Mouse (Mus musculus) MEL (cell line): ENCODE data around the gene Cd44. TPM values are rescaled to one million over a fixed set of nuclear protein-coding genes. Genes with fewer than 3 reads are reported as not detected.

Experiments used
- DNase-seq: peaks from one replicate; pipeline ENCODE4 v3.0.0; 2011; ENCODE audit warnings: low read depth, low spot score
- H3K27ac ChIP-seq: 2 replicates; pipeline ENCODE4 v1.5.1; 2012; ENCODE audit warnings: low read depth, mild to moderate bottlenecking, control low read depth, low read length, moderate library complexity; ENCODE audit not compliant: control insufficient read depth
- H3K27me3 ChIP-seq, 2 experiments: fragments of 150-350 bp in 1 of 2; sonication (generic) in 1 of 2; 2 replicates each; pipeline ENCODE4 v1.6.1; 2012; ENCODE audit warnings: low read length in 2 of 2, mild to moderate bottlenecking in 2 of 2, improper control_type of control experiment in 1 of 2, moderate library complexity in 1 of 2; ENCODE audit not compliant: insufficient read depth in 2 of 2, control insufficient read depth in 1 of 2
- H3K36me3 ChIP-seq, 2 experiments: 2 replicates each; pipeline ENCODE4 v1.6.1; 2012 to 2014; ENCODE audit warnings: low read length in 2 of 2, improper control_type of control experiment in 1 of 2, inconsistent platforms in 1 of 2, mild to moderate bottlenecking in 1 of 2; ENCODE audit not compliant: insufficient read depth in 2 of 2, control insufficient read depth in 1 of 2
- H3K4me1 ChIP-seq, 2 experiments: fragments of 150-350 bp in 1 of 2; sonication (generic) in 1 of 2; 2 replicates each; pipeline ENCODE4 v1.6.1; 2012; ENCODE audit warnings: low read length in 2 of 2, improper control_type of control experiment in 1 of 2, mild to moderate bottlenecking in 1 of 2; ENCODE audit not compliant: insufficient read depth in 2 of 2, control insufficient read depth in 1 of 2
- H3K4me3 ChIP-seq, 2 experiments: fragments of 150-350 bp in 1 of 2; sonication (generic) in 1 of 2; 2 replicates each; pipeline ENCODE4 v1.5.1; 2012; ENCODE audit warnings: low read depth in 2 of 2, low read length in 2 of 2, mild to moderate bottlenecking in 2 of 2, moderate library complexity in 2 of 2, control low read depth in 1 of 2, improper control_type of control experiment in 1 of 2; ENCODE audit not compliant: control insufficient read depth in 1 of 2, insufficient read depth in 1 of 2
- H3K79me2 ChIP-seq: 2 replicates; pipeline ENCODE4 v1.6.1; 2012; ENCODE audit warnings: mild to moderate bottlenecking, low read length, moderate library complexity; ENCODE audit not compliant: control insufficient read depth, poor library complexity, insufficient read depth
- H3K9ac ChIP-seq: 2 replicates; pipeline ENCODE4 v1.6.1; 2012; ENCODE audit warnings: low read depth, mild to moderate bottlenecking, control low read depth, low read length, moderate library complexity; ENCODE audit not compliant: control insufficient read depth, poor library complexity, severe bottlenecking
- H3K9me3 ChIP-seq: fragments of 150-350 bp; sonication (generic); replicated peaks from 2 replicates; pipeline ENCODE4 v1.6.1; 2012; ENCODE audit warnings: mild to moderate bottlenecking, low read length, improper control_type of control experiment, moderate library complexity; ENCODE audit not compliant: insufficient read depth
- CHD2 ChIP-seq: IDR thresholded peaks from 2 replicates; pipeline ENCODE4 v1.6.1; 2011; ENCODE audit warnings: low read length, improper control_type of control experiment
- CTCF ChIP-seq, 3 experiments: IDR thresholded peaks in 2 of 3; conservative IDR thresholded peaks in 1 of 3; 2 replicates each; pipeline ENCODE4 v1.5.1; 2011 to 2012; ENCODE audit warnings: low read length in 3 of 3, low read depth in 2 of 3, mild to moderate bottlenecking in 2 of 3, improper control_type of control experiment in 1 of 3, inconsistent platforms in 1 of 3, mixed read lengths in 1 of 3, moderate library complexity in 1 of 3; ENCODE audit not compliant: control insufficient read depth in 1 of 3, insufficient read depth in 1 of 3, poor library complexity in 1 of 3, severe bottlenecking in 1 of 3
- EP300 ChIP-seq, 2 experiments: IDR thresholded peaks; 2 replicates each; pipeline ENCODE4 v1.6.1; 2011; ENCODE audit warnings: improper control_type of control experiment in 2 of 2, low read length in 2 of 2, low read depth in 1 of 2, mild to moderate bottlenecking in 1 of 2
- GABPA ChIP-seq: IDR thresholded peaks from 2 replicates; pipeline ENCODE4 v1.6.1; 2012; ENCODE audit warnings: low read depth, mild to moderate bottlenecking, inconsistent platforms, low read length, improper control_type of control experiment, moderate library complexity
- JUND ChIP-seq: IDR thresholded peaks from 2 replicates; pipeline ENCODE4 v1.6.1; 2011; ENCODE audit warnings: low read depth, mild to moderate bottlenecking, improper control_type of control experiment, low read length
- MAX ChIP-seq: IDR thresholded peaks from 2 replicates; pipeline ENCODE4 v1.6.1; 2011; ENCODE audit warnings: low read length, improper control_type of control experiment
- MAZ ChIP-seq: IDR thresholded peaks from 2 replicates; pipeline ENCODE4 v1.6.1; 2012; ENCODE audit warnings: low read depth, mild to moderate bottlenecking, inconsistent platforms, low read length, improper control_type of control experiment
- MXI1 ChIP-seq: IDR thresholded peaks from 2 replicates; pipeline ENCODE4 v1.6.1; 2011; ENCODE audit warnings: mild to moderate bottlenecking, low read depth, low read length, improper control_type of control experiment
- MYB ChIP-seq: IDR thresholded peaks from 2 replicates; pipeline ENCODE4 v1.6.1; 2011; ENCODE audit warnings: mild to moderate bottlenecking, low read depth, low read length, improper control_type of control experiment
- NELFE ChIP-seq: IDR thresholded peaks from 2 replicates; pipeline ENCODE4 v1.6.1; 2011; ENCODE audit warnings: low read depth, low read length, improper control_type of control experiment
- NRF1 ChIP-seq: IDR thresholded peaks from 2 replicates; pipeline ENCODE4 v1.6.1; 2014; ENCODE audit warnings: low read depth, mild to moderate bottlenecking, inconsistent platforms, low read length, improper control_type of control experiment, moderate library complexity; ENCODE audit not compliant: poor library complexity, insufficient read depth, severe bottlenecking
- POLR2AphosphoS5 ChIP-seq: IDR thresholded peaks from 2 replicates; pipeline ENCODE4 v1.6.1; 2012; ENCODE audit warnings: low read depth, borderline replicate concordance, mild to moderate bottlenecking, inconsistent platforms, low read length, moderate library complexity, mixed read lengths
- SIN3A ChIP-seq: IDR thresholded peaks from 2 replicates; pipeline ENCODE4 v1.6.1; 2012; ENCODE audit warnings: low read length, improper control_type of control experiment, inconsistent platforms
- SMC3 ChIP-seq: IDR thresholded peaks from 2 replicates; pipeline ENCODE4 v1.6.1; 2011; ENCODE audit warnings: low read depth, low read length, improper control_type of control experiment
- TAL1 ChIP-seq: IDR thresholded peaks from 2 replicates; pipeline ENCODE4 v1.6.1; 2012; ENCODE audit warnings: mild to moderate bottlenecking, inconsistent platforms, low read length, moderate library complexity, mixed read lengths
- TCF12 ChIP-seq: IDR thresholded peaks from 2 replicates; pipeline ENCODE4 v1.6.1; 2014; ENCODE audit warnings: low read depth, mild to moderate bottlenecking, inconsistent platforms, low read length, improper control_type of control experiment, moderate library complexity
- UBTF ChIP-seq: IDR thresholded peaks from 2 replicates; pipeline ENCODE4 v1.6.1; 2012; ENCODE audit warnings: low read depth, mild to moderate bottlenecking, inconsistent platforms, low read length, improper control_type of control experiment, moderate library complexity, borderline replicate concordance; ENCODE audit not compliant: insufficient read depth
- USF2 ChIP-seq, 2 experiments: IDR thresholded peaks; 2 replicates each; pipeline ENCODE4 v1.6.1; 2011 to 2012; ENCODE audit warnings: improper control_type of control experiment in 2 of 2, low read length in 2 of 2, borderline replicate concordance in 1 of 2, inconsistent platforms in 1 of 2, low read depth in 1 of 2, mild to moderate bottlenecking in 1 of 2; ENCODE audit not compliant: insufficient read depth in 1 of 2
- ZC3H11A ChIP-seq: IDR thresholded peaks from 2 replicates; pipeline ENCODE4 v1.6.1; 2012; ENCODE audit warnings: low read depth, mild to moderate bottlenecking, inconsistent platforms, low read length, improper control_type of control experiment
- ZKSCAN1 ChIP-seq: IDR thresholded peaks from 2 replicates; pipeline ENCODE4 v1.6.1; 2012; ENCODE audit warnings: low read depth, mild to moderate bottlenecking, inconsistent platforms, low read length, improper control_type of control experiment, moderate library complexity
- ZMIZ1 ChIP-seq: IDR thresholded peaks from 2 replicates; pipeline ENCODE4 v1.6.1; 2012; ENCODE audit warnings: low read depth, mild to moderate bottlenecking, inconsistent platforms, low read length, improper control_type of control experiment, moderate library complexity
- ZNF384 ChIP-seq: IDR thresholded peaks from 2 replicates; pipeline ENCODE4 v1.6.1; 2012; ENCODE audit warnings: low read depth, mild to moderate bottlenecking, inconsistent platforms, low read length, improper control_type of control experiment
- polyA plus RNA-seq, 2 experiments: library from polyadenylated mRNA; stranded (reverse) in 1 of 2; unstranded in 1 of 2; fragments of >175 nt in 1 of 2; fragments of >200 nt in 1 of 2; gene quantifications; 2 replicates each; pipeline versions ENCODE4 v1.2.1 to v1.2.4; 2012; ENCODE audit warnings: low replicate concordance in 2 of 2, low read depth in 1 of 2; ENCODE audit not compliant: insufficient read length in 2 of 2, insufficient read depth in 1 of 2, missing spikeins in 1 of 2
- total RNA-seq: library from RNA; depleted of rRNA; stranded (reverse); fragments of 300-350 nt; gene quantifications from 2 replicates; pipeline ENCODE4 v1.2.3, GENCODE M21; 2012

Cd44 gene
- total and polyA plus RNA-seq, 3 experiments = 43.8 to 226 (median 53.9) TPM

GRCm38 (mm10) chr2:102928211-102928610, 26.7 kb upstream of the Cd44 start:
- Histone ChIP-seq H3K9me3 (no peaks in the 10 kb centered on the region), H3K4me1 (peaks cover 0 to 4% of the 10 kb centered on the region in 2 experiments; a peak in 1 of 4 replicates), H3K9ac (no peak overlapping the region), H3K4me3 (no peak overlapping the region), H3K27ac (no peak overlapping the region), H3K79me2 (no peaks in the 10 kb centered on the region)
- DNase-seq = no peak
- TF ChIP-seq MAX (no peak), ZNF384 (no peak), ZKSCAN1 (no peak), NRF1 (no peak), EP300 (IDR thresholded peaks at IDR 0.05; ENCODE audit: low read depth in 1 of 2, low read length in 2 of 2) (no peak), JUND (no peak), UBTF (no peak), CHD2 (no peak), SMC3 (no peak), USF2 (IDR thresholded peaks at IDR 0.05; ENCODE audit: borderline replicate concordance in 1 of 2, insufficient read depth in 1 of 2, low read depth in 1 of 2, low read length in 2 of 2) (no peak), SIN3A (no peak)
- TF ChIP-seq, all 39 proteins: peak for 0
- Histone ChIP-seq H3K27me3 (no peaks in the 10 kb centered on the region; a peak in 3 of 4 replicates), H3K36me3 (peaks cover 0 to 2% of the 10 kb centered on the region in 2 experiments; a peak in 1 of 4 replicates)

GRCm38 (mm10) chr2:102924480-102924879, 23.0 kb upstream of the Cd44 start:
- Histone ChIP-seq H3K36me3 (peaks cover 0 to 2% of the 10 kb centered on the region in 2 experiments; a peak in 1 of 4 replicates), H3K27me3 (no peaks in the 10 kb centered on the region; a peak in 1 of 4 replicates), H3K4me1 (no peaks in the 10 kb centered on the region), H3K27ac (no peak overlapping the region), H3K4me3 (no peak overlapping the region), H3K9me3 (no peaks in the 10 kb centered on the region), H3K79me2 (no peaks in the 10 kb centered on the region), H3K9ac (no peak overlapping the region)
- TF ChIP-seq ZMIZ1 (no peak), NRF1 (no peak), TCF12 (no peak), NELFE (no peak), GABPA (no peak), POLR2AphosphoS5 (no peak), MAZ (no peak), EP300 (IDR thresholded peaks at IDR 0.05; ENCODE audit: low read depth in 1 of 2, low read length in 2 of 2) (no peak), MYB (no peak), MXI1 (no peak), JUND (no peak), MAX (no peak), SIN3A (no peak), TAL1 (no peak), USF2 (IDR thresholded peaks at IDR 0.05; ENCODE audit: borderline replicate concordance in 1 of 2, insufficient read depth in 1 of 2, low read depth in 1 of 2, low read length in 2 of 2) (no peak), CTCF (IDR thresholded peaks at IDR 0.05 in 2 of 3, conservative IDR thresholded peaks at IDR 0.05 in 1 of 3; ENCODE audit: control insufficient read depth in 1 of 3, insufficient read depth in 1 of 3, low read depth in 2 of 3, low read length in 3 of 3, poor library complexity in 1 of 3, severe bottlenecking in 1 of 3) (no peak), ZC3H11A (no peak)
- no peak for DNase-seq
